Mouse (Mus musculus): ENCODE measurements around the gene Mettl26. TPM values are rescaled to one million over a fixed set of nuclear protein-coding genes. Genes with fewer than 3 reads are reported as not detected.

Mettl26 gene
- polyA plus RNA-seq, 1 experiment from 2014 or later = 65.5 TPM

Small RNAs within 50 kb of the gene (microRNA-seq; reads per million reads assigned to microRNA genes)
- gene Mir3082 = 0.44 reads per million

Other genes with a start within 250 kb of the Mettl26 start
- 2.1 and 2.8 TPM in 2 replicates for gene Gng13, start 157.9 kb upstream of the Mettl26 start, polyA plus RNA-seq (2015; fragmentation: Nextera tagmentation; extraction: Ambion mirVana)
- 7.3 and 9.1 TPM in 2 replicates for gene Chtf18, start 147.7 kb upstream of the Mettl26 start, polyA plus RNA-seq (2015; fragmentation: Nextera tagmentation; extraction: Ambion mirVana)
- gene Rpusd1, start 147.4 kb upstream of the Mettl26 start, polyA plus RNA-seq (2015; fragmentation: Nextera tagmentation; extraction: Ambion mirVana) = 20.4 and 24.4 TPM in 2 replicates
- not detected in 2 replicates for gene Mslnl, start 139.0 kb upstream of the Mettl26 start, polyA plus RNA-seq (2015; fragmentation: Nextera tagmentation; extraction: Ambion mirVana)
- 0.29 and 0.54 TPM in 2 replicates for gene Msln, start 120.7 kb upstream of the Mettl26 start, polyA plus RNA-seq (2015; fragmentation: Nextera tagmentation; extraction: Ambion mirVana)
- gene Narfl, start 101.3 kb upstream of the Mettl26 start, polyA plus RNA-seq (2015; fragmentation: Nextera tagmentation; extraction: Ambion mirVana) = 26.4 and 26.6 TPM in 2 replicates
- 101 and 107 TPM in 2 replicates for gene Haghl, start 89.4 kb upstream of the Mettl26 start, polyA plus RNA-seq (2015; fragmentation: Nextera tagmentation; extraction: Ambion mirVana)
- 0.33 and 0.39 TPM in 2 replicates for gene Ccdc78, start 88.5 kb upstream of the Mettl26 start, polyA plus RNA-seq (2015; fragmentation: Nextera tagmentation; extraction: Ambion mirVana)
- 70.5 and 73.6 TPM in 2 replicates for gene Fam173a, start 82.2 kb upstream of the Mettl26 start, polyA plus RNA-seq (2015; fragmentation: Nextera tagmentation; extraction: Ambion mirVana)
- 0.66 and 1.9 TPM in 2 replicates for gene AC134908.4, start 79.4 kb upstream of the Mettl26 start, polyA plus RNA-seq (2015; fragmentation: Nextera tagmentation; extraction: Ambion mirVana)
- 46.7 and 58.7 TPM in 2 replicates for gene Metrn, start 77.9 kb upstream of the Mettl26 start, polyA plus RNA-seq (2015; fragmentation: Nextera tagmentation; extraction: Ambion mirVana)
- gene Fbxl16, start 66.0 kb upstream of the Mettl26 start, polyA plus RNA-seq (2015; fragmentation: Nextera tagmentation; extraction: Ambion mirVana) = 27.7 and 31.8 TPM in 2 replicates
- gene Wdr24, start 51.4 kb upstream of the Mettl26 start, polyA plus RNA-seq (2015; fragmentation: Nextera tagmentation; extraction: Ambion mirVana) = 27.0 and 28.3 TPM in 2 replicates
- 55.2 and 60.6 TPM in 2 replicates for gene Jmjd8, start 46.2 kb upstream of the Mettl26 start, polyA plus RNA-seq (2015; fragmentation: Nextera tagmentation; extraction: Ambion mirVana)
- gene Stub1, start 41.7 kb upstream of the Mettl26 start, polyA plus RNA-seq (2015; fragmentation: Nextera tagmentation; extraction: Ambion mirVana) = 284 and 316 TPM in 2 replicates
- gene Rhbdl1, start 37.8 kb upstream of the Mettl26 start, polyA plus RNA-seq (2015; fragmentation: Nextera tagmentation; extraction: Ambion mirVana) = 18.9 and 21.1 TPM in 2 replicates
- gene Gm20683, start 33.3 kb upstream of the Mettl26 start, polyA plus RNA-seq (2015; fragmentation: Nextera tagmentation; extraction: Ambion mirVana) = 6.9 and 7.5 TPM in 2 replicates
- 15.4 and 18.3 TPM in 2 replicates for gene Rhot2, start 30.2 kb upstream of the Mettl26 start, polyA plus RNA-seq (2015; fragmentation: Nextera tagmentation; extraction: Ambion mirVana)
- 14.1 and 15.6 TPM in 2 replicates for gene Wdr90, start 13.6 kb upstream of the Mettl26 start, polyA plus RNA-seq (2015; fragmentation: Nextera tagmentation; extraction: Ambion mirVana)
- 10.8 and 14.2 TPM in 2 replicates for gene Mcrip2, start 6.3 kb upstream of the Mettl26 start, polyA plus RNA-seq (2015; fragmentation: Nextera tagmentation; extraction: Ambion mirVana)
- gene Wfikkn1, start 5.8 kb downstream of the Mettl26 start, polyA plus RNA-seq (2015; fragmentation: Nextera tagmentation; extraction: Ambion mirVana) = 0.53 and 0.79 TPM in 2 replicates
- 50.7 and 51.5 TPM in 2 replicates for gene Rab40c, start 44.7 kb downstream of the Mettl26 start, polyA plus RNA-seq (2015; fragmentation: Nextera tagmentation; extraction: Ambion mirVana)
- gene Pigq, start 69.9 kb downstream of the Mettl26 start, polyA plus RNA-seq (2015; fragmentation: Nextera tagmentation; extraction: Ambion mirVana) = 56.1 and 62.3 TPM in 2 replicates
- gene Nhlrc4, start 69.9 kb downstream of the Mettl26 start, polyA plus RNA-seq (2015; fragmentation: Nextera tagmentation; extraction: Ambion mirVana) = not detected in 2 replicates
- gene A930017K11Rik, start 77.5 kb downstream of the Mettl26 start, polyA plus RNA-seq (2015; fragmentation: Nextera tagmentation; extraction: Ambion mirVana) = 0.22 and 0.34 TPM in 2 replicates
- gene Capn15, start 110.7 kb downstream of the Mettl26 start, polyA plus RNA-seq (2015; fragmentation: Nextera tagmentation; extraction: Ambion mirVana) = 16.7 and 20.5 TPM in 2 replicates
- gene Rab11fip3, start 194.5 kb downstream of the Mettl26 start, polyA plus RNA-seq (2015; fragmentation: Nextera tagmentation; extraction: Ambion mirVana) = 25.9 and 28.3 TPM in 2 replicates
- 32.7 and 35.1 TPM in 2 replicates for gene Decr2, start 215.3 kb downstream of the Mettl26 start, polyA plus RNA-seq (2015; fragmentation: Nextera tagmentation; extraction: Ambion mirVana)
- 29.6 and 32.2 TPM in 2 replicates for gene Nme4, start 220.5 kb downstream of the Mettl26 start, polyA plus RNA-seq (2015; fragmentation: Nextera tagmentation; extraction: Ambion mirVana)
- gene Tmem8, start 238.2 kb downstream of the Mettl26 start, polyA plus RNA-seq (2015; fragmentation: Nextera tagmentation; extraction: Ambion mirVana) = 3.3 TPM in 2 replicates
- gene Mrpl28, start 248.4 kb downstream of the Mettl26 start, polyA plus RNA-seq (2015; fragmentation: Nextera tagmentation; extraction: Ambion mirVana) = 171 and 174 TPM in 2 replicates